Mouse (Mus musculus) liver, embryonic 16.5 days (tissue): ENCODE measurements around the gene Guca2b. TPM values are rescaled to one million over a fixed set of nuclear protein-coding genes. Genes with fewer than 3 reads are reported as not detected.

ENCODE experiments used
- ATAC-seq: fragments of 200-750 bp; cut with Nextera tagmentation; 2 replicates; pipeline ENCODE4 v1.8.0; 2017; ENCODE audit warnings: low read depth, mild to moderate bottlenecking, moderate number of reproducible peaks, moderate library complexity
- H3K27ac ChIP-seq: fragments of 300-500 bp; sonication (generic); 2 replicates; pipeline ENCODE4 v1.5.1; 2014; ENCODE audit warnings: mild to moderate bottlenecking, low read length
- H3K27me3 ChIP-seq: fragments of 300-500 bp; sonication (generic); 2 replicates; pipeline ENCODE4 v1.6.1; 2014; ENCODE audit warnings: low read depth, low read length, mixed read lengths; ENCODE audit not compliant: control insufficient read depth, insufficient read depth
- H3K36me3 ChIP-seq: fragments of 300-500 bp; sonication (generic); 2 replicates; pipeline ENCODE4 v1.6.1; 2014; ENCODE audit warnings: mild to moderate bottlenecking; ENCODE audit not compliant: control insufficient read depth, insufficient read depth
- H3K4me1 ChIP-seq: fragments of 300-500 bp; sonication (generic); 2 replicates; pipeline ENCODE4 v1.6.1; 2014; ENCODE audit warnings: low read depth, low read length, mixed read lengths; ENCODE audit not compliant: control insufficient read depth
- H3K4me2 ChIP-seq: fragments of 300-500 bp; sonication (generic); 2 replicates; pipeline ENCODE4 v1.6.1; 2014; ENCODE audit warnings: low read depth, low read length, mixed read lengths
- H3K4me3 ChIP-seq: fragments of 300-500 bp; sonication (generic); 2 replicates; pipeline ENCODE4 v1.5.1; 2014; ENCODE audit warnings: low read depth, mild to moderate bottlenecking, low read length
- H3K9ac ChIP-seq: fragments of 300-500 bp; sonication (generic); 2 replicates; pipeline ENCODE4 v1.6.1; 2014; ENCODE audit warnings: low read depth, low read length
- H3K9me3 ChIP-seq: fragments of 300-500 bp; sonication (generic); replicated peaks from 2 replicates; pipeline ENCODE4 v1.6.1; 2016; ENCODE audit warnings: low read length; ENCODE audit not compliant: control insufficient read depth
- WGBS: fragments of 180-500 bp; shearing (Covaris S2); extraction: QIAGEN DNeasy Blood & Tissue Kit; methylation state at CpG from one replicate; pipeline ENCODE4 v1.1.7; 2014; ENCODE audit not compliant: insufficient replicate concordance; 5-methylcytosine and 5-hydroxymethylcytosine counted together
- polyA plus RNA-seq: library from polyadenylated mRNA; unstranded; fragments of >200 nt; fragmentation: Nextera tagmentation; extraction: Ambion mirVana; gene quantifications from 2 replicates; pipeline ENCODE4 v1.2.1, GENCODE M21; 2015

The Guca2b gene
- polyA plus RNA-seq, 1 experiment from 2014 or later = 0.70 TPM

- Histone ChIP-seq H3K9me3 (no peaks in the 10 kb centered on the region), H3K4me1 (no peaks in the 10 kb centered on the region), H3K27me3 (no peaks in the 10 kb centered on the region), H3K27ac (no peak overlapping the region), H3K4me3 (no peak overlapping the region), H3K4me2 (no peak overlapping the region), H3K9ac (no peak overlapping the region), H3K36me3 (no peaks in the 10 kb centered on the region)
- ATAC-seq = no peak
- 81% methylated on average over 14 of the region's 14 CpGs for WGBS
These were observed 4.8 kb upstream of the Guca2b start for GRCm38 (mm10) chr4:119663409-119664095.

- H3K36me3 ChIP-seq = no peaks in the 10 kb centered on the region
- no peak overlapping the region for H3K27ac ChIP-seq
- H3K4me2 ChIP-seq = no peak overlapping the region
- no peaks in the 10 kb centered on the region for H3K27me3 ChIP-seq
- H3K4me3 ChIP-seq = no peak overlapping the region
- no peak for ATAC-seq
- H3K9ac ChIP-seq = no peak overlapping the region
- WGBS = 74% methylated on average over 7 of the region's 7 CpGs
- no peaks in the 10 kb centered on the region for H3K4me1 ChIP-seq
- no peaks in the 10 kb centered on the region for H3K9me3 ChIP-seq
These were observed 4.2 kb upstream of the Guca2b start for GRCm38 (mm10) chr4:119662976-119663375.

- Histone ChIP-seq H3K9me3 (no peaks in the 10 kb centered on the region), H3K27me3 (no peaks in the 10 kb centered on the region), H3K9ac (no peak overlapping the region), H3K4me2 (no peak overlapping the region), H3K4me3 (no peak overlapping the region), H3K27ac (no peak overlapping the region), H3K36me3 (no peaks in the 10 kb centered on the region), H3K4me1 (no peaks in the 10 kb centered on the region)
- 43% methylated on average over 4 of the region's 4 CpGs for WGBS
- ATAC-seq = peak; percentile 32; the same call in 1 of the 2 replicates
These were observed 3.4 kb upstream of the Guca2b start for GRCm38 (mm10) chr4:119662151-119662550.

- Histone ChIP-seq H3K36me3 (no peaks in the 10 kb centered on the region), H3K9me3 (no peaks in the 10 kb centered on the region), H3K27ac (no peak overlapping the region), H3K4me2 (no peak overlapping the region), H3K27me3 (no peaks in the 10 kb centered on the region), H3K9ac (no peak overlapping the region), H3K4me3 (no peak overlapping the region), H3K4me1 (no peaks in the 10 kb centered on the region)
- WGBS = 62% methylated on average over 8 of the region's 8 CpGs
- no peak for ATAC-seq
These were observed 1.3 kb upstream of the Guca2b start for GRCm38 (mm10) chr4:119660007-119660406.

- H3K27me3 ChIP-seq = no peaks in the 10 kb centered on the region
- no peaks in the 10 kb centered on the region for H3K9me3 ChIP-seq
- WGBS = 49% methylated on average over 2 of the region's 2 CpGs
- H3K27ac ChIP-seq = no peak overlapping the region
- H3K4me3 ChIP-seq = no peak overlapping the region
- no peaks in the 10 kb centered on the region for H3K4me1 ChIP-seq
- no peak for ATAC-seq
- H3K9ac ChIP-seq = no peak overlapping the region
- no peaks in the 10 kb centered on the region for H3K36me3 ChIP-seq
- no peak overlapping the region for H3K4me2 ChIP-seq
These were observed 508 bp downstream of the Guca2b start for GRCm38 (mm10) chr4:119658246-119658645.

GRCm38 (mm10) chr4:119657011-119657410 is 1.7 kb downstream of the Guca2b start:
- Histone ChIP-seq H3K27me3 (no peaks in the 10 kb centered on the region), H3K27ac (no peak overlapping the region), H3K36me3 (no peaks in the 10 kb centered on the region), H3K9ac (no peak overlapping the region), H3K4me1 (no peaks in the 10 kb centered on the region), H3K9me3 (no peaks in the 10 kb centered on the region), H3K4me2 (no peak overlapping the region), H3K4me3 (no peak overlapping the region)
- no peak for ATAC-seq
- 57% methylated on average over 1 of the region's 1 CpGs for WGBS

- ATAC-seq = no peak
- H3K9ac ChIP-seq = no peak overlapping the region
- H3K36me3 ChIP-seq = no peaks in the 10 kb centered on the region
- H3K4me2 ChIP-seq = no peak overlapping the region
- no peak overlapping the region for H3K27ac ChIP-seq
- no peaks in the 10 kb centered on the region for H3K9me3 ChIP-seq
- no peaks in the 10 kb centered on the region for H3K27me3 ChIP-seq
- H3K4me1 ChIP-seq = no peaks in the 10 kb centered on the region
- WGBS = 61% methylated on average over 4 of the region's 4 CpGs
- no peak overlapping the region for H3K4me3 ChIP-seq
These were observed 16.1 kb downstream of the Guca2b start for GRCm38 (mm10) chr4:119642666-119643065.

GRCm38 (mm10) chr4:119638656-119639055 is 20.1 kb downstream of the Guca2b start:
- no peaks in the 10 kb centered on the region for H3K36me3 ChIP-seq
- WGBS = 58% methylated on average over 11 of the region's 11 CpGs
- H3K9ac ChIP-seq = no peak overlapping the region
- ATAC-seq = no peak
- no peaks in the 10 kb centered on the region for H3K27me3 ChIP-seq
- no peak overlapping the region for H3K4me2 ChIP-seq
- H3K4me1 ChIP-seq = no peaks in the 10 kb centered on the region
- no peaks in the 10 kb centered on the region for H3K9me3 ChIP-seq
- H3K4me3 ChIP-seq = no peak overlapping the region
- no peak overlapping the region for H3K27ac ChIP-seq

GRCm38 (mm10) chr4:119637946-119638345 is 20.8 kb downstream of the Guca2b start:
- no peak for ATAC-seq
- Histone ChIP-seq H3K9ac (no peak overlapping the region), H3K27me3 (no peaks in the 10 kb centered on the region), H3K27ac (no peak overlapping the region), H3K4me3 (no peak overlapping the region), H3K36me3 (no peaks in the 10 kb centered on the region), H3K4me1 (no peaks in the 10 kb centered on the region), H3K4me2 (no peak overlapping the region), H3K9me3 (no peaks in the 10 kb centered on the region)
- WGBS = 63% methylated on average over 6 of the region's 6 CpGs
